ENCODE assay signal across 9 mouse cellular contexts in the genomic region with DNA sequence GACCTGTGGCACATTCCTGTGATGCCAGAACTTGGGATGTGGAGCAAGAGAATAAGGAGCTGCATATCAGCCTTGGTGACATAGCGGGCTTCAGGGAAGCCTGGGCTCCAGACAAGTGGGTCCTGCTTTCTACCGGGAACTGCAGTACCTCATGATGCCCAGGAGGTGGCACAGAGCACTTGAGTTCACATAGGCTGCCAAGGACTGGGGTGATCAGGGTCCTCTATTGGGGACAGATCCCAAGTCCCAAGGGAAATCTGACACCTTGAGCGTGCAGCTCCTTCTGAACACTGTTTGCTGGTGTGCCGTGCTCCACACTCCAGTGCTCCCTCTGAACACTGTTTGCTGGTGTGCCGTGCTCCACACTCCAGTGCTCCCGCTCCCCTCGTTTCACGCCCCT. TPM values are rescaled to one million over a fixed set of nuclear protein-coding genes. Genes with fewer than 3 reads are reported as not detected.
DNase-seq lines count a peak whose midpoint lies in the region; ATAC-seq and TF ChIP-seq lines count a peak whose summit lies in the region.
"Had no signal": no experiment of that assay in that cellular context is flagged by ENCODE, and none has a peak within 500 bp of the region (broad histone marks: within the 10 kb centered on the region; RNA-seq: fewer than 3 reads in every experiment).

No protein-coding gene starts in this region.

- peak; percentile 85 to 91 (median 87) for TF ChIP-seq CTCF in MEL (IDR thresholded peaks at IDR 0.05 in 2 of 3, conservative IDR thresholded peaks at IDR 0.05 in 1 of 3; ENCODE audit: control insufficient read depth in 1 of 3, insufficient read depth in 1 of 3, low read depth in 2 of 3, low read length in 3 of 3, poor library complexity in 1 of 3, severe bottlenecking in 1 of 3)
- peak; percentile 86 for TF ChIP-seq CTCF in cortical plate, adult 2 months (IDR thresholded peaks at IDR 0.05; ENCODE audit: extremely low read depth, insufficient read depth, low read length)

- intact Hi-C loops in heart, postnatal 10 days (cut with DNase I) = loop anchor here (1.0 to 2.0 kb wide), 2 partner anchors 44 to 113 kb away; no protein-coding TSS in a partner anchor

- no peaks in the 10 kb centered on the region for H3K9me3 ChIP-seq in MEL (replicated peaks; ENCODE audit: insufficient read depth, low read length)
- no peaks in the 10 kb centered on the region for H3K9me3 ChIP-seq in neural tube, embryonic 15.5 days (replicated peaks)
- H3K9me3 ChIP-seq: heart, embryonic 13.5 days had no signal

- H3K27me3 ChIP-seq in MEL (ENCODE audit: control insufficient read depth in 1 of 2, insufficient read depth in 2 of 2, low read length in 2 of 2) = no peaks in the 10 kb centered on the region
- H3K27me3 ChIP-seq in neural tube, embryonic 15.5 days (replicated peaks) = no peaks in the 10 kb centered on the region
- H3K27me3 ChIP-seq: heart, embryonic 13.5 days had no signal

- no peak for TF ChIP-seq POLR2A in MEL (IDR thresholded peaks at IDR 0.05; ENCODE audit: control insufficient read depth in 1 of 2, insufficient read depth in 1 of 2, low read depth in 1 of 2, low read length in 2 of 2, poor library complexity in 1 of 2)
- TF ChIP-seq POLR2A in cortical plate, adult 2 months (IDR thresholded peaks at IDR 0.05; ENCODE audit: extremely low read depth, insufficient read depth, low read length) = no peak

- no peak overlapping the region for H3K27ac ChIP-seq in MEL (ENCODE audit: control insufficient read depth, low read depth, low read length)
- no peak overlapping the region for H3K27ac ChIP-seq in cortical plate, adult 2 months (ENCODE audit: insufficient read depth, low read length)
- no peak overlapping the region for H3K27ac ChIP-seq in neural tube, embryonic 15.5 days (replicated peaks)
- H3K27ac ChIP-seq: heart, embryonic 13.5 days had no signal

- no peak overlapping the region for H3K4me3 ChIP-seq in MEL (ENCODE audit: control insufficient read depth in 1 of 2, insufficient read depth in 1 of 2, low read depth in 2 of 2, low read length in 2 of 2)
- no peak overlapping the region for H3K4me3 ChIP-seq in cortical plate, adult 2 months (ENCODE audit: insufficient read depth, low read length)
- no peak overlapping the region for H3K4me3 ChIP-seq in neural tube, embryonic 15.5 days (replicated peaks)
- H3K4me3 ChIP-seq: heart, embryonic 13.5 days had no signal

- H3K79me2 ChIP-seq in MEL (ENCODE audit: control insufficient read depth, insufficient read depth, low read length, poor library complexity) = no peaks in the 10 kb centered on the region

- DNase-seq in A20 (ENCODE audit: low read depth, low spot score) (peak; percentile 62), MEL (ENCODE audit: low read depth, low spot score) (peak; percentile 69)
- DNase-seq in heart, postnatal 10 days = peak; percentile 62 to 78
- DNase-seq in kidney, postnatal 25 days = peak; percentile 61 to 71
- DNase-seq in lung, adult 18-20 months = peak; percentile 55 to 57
- DNase-seq in yolk sac, embryonic 10.5 days (ENCODE audit: low spot score) = no peak

- no peaks in the 10 kb centered on the region for H3K36me3 ChIP-seq in MEL (ENCODE audit: control insufficient read depth in 1 of 2, insufficient read depth in 2 of 2, low read length in 2 of 2)
- peaks cover 78% of the 10 kb centered on the region for H3K36me3 ChIP-seq in neural tube, embryonic 15.5 days

- H3K9ac ChIP-seq in MEL (ENCODE audit: control insufficient read depth, low read depth, low read length, poor library complexity, severe bottlenecking) = no peak overlapping the region
- no peak overlapping the region for H3K9ac ChIP-seq in neural tube, embryonic 15.5 days (replicated peaks)
- H3K9ac ChIP-seq: heart, embryonic 13.5 days had no signal

- H3K4me1 ChIP-seq in MEL (ENCODE audit: control insufficient read depth in 1 of 2, insufficient read depth in 2 of 2, low read length in 2 of 2) = no peaks in the 10 kb centered on the region
- no peaks in the 10 kb centered on the region for H3K4me1 ChIP-seq in cortical plate, adult 2 months (ENCODE audit: control insufficient read depth, insufficient read depth, low read length)
- H3K4me1 ChIP-seq in neural tube, embryonic 15.5 days = no peaks in the 10 kb centered on the region
- H3K4me1 ChIP-seq: heart, embryonic 13.5 days had no signal

- ATAC-seq in neural tube, embryonic 15.5 days (ENCODE audit: low FRiP score) = peak; percentile 75

- 46% methylated on average over 8 of the region's 8 CpGs for WGBS in neural tube, embryonic 15.5 days

- no peak overlapping the region for H3K4me2 ChIP-seq in neural tube, embryonic 15.5 days
- H3K4me2 ChIP-seq: heart, embryonic 13.5 days had no signal

- peak; percentile 78 for TF ChIP-seq RAD21 in MEL (IDR thresholded peaks at IDR 0.05; ENCODE audit: low read depth, low read length)

- no peak for TF ChIP-seq EP300 in MEL (IDR thresholded peaks at IDR 0.05; ENCODE audit: low read depth in 1 of 2, low read length in 2 of 2)

TF ChIP-seq in MEL, 35 proteins besides CTCF, POLR2A, EP300 and RAD21:
- TF ChIP-seq ZC3H11A (IDR thresholded peaks at IDR 0.05; ENCODE audit: low read depth, low read length) = peak; percentile 70
- no peak for TF ChIP-seq GABPA (IDR thresholded peaks at IDR 0.05; ENCODE audit: low read depth, low read length)
- TF ChIP-seq HCFC1 (IDR thresholded peaks at IDR 0.05; ENCODE audit: low read depth, low read length) = no peak
- peak; percentile 96 for TF ChIP-seq SMC3 (IDR thresholded peaks at IDR 0.05; ENCODE audit: low read depth, low read length)
TF ChIP-seq in MEL: peak in this region for 2.

RNA-seq across cellular contexts. Expression of gene Trappc10, which starts 34.8 kb away (rescaled TPM):
- total RNA-seq in MEL (2012; rRNA removed) = 26.0 and 26.1 TPM in 2 replicates
- polyA plus RNA-seq in MEL (2012; ENCODE audit: insufficient read depth in 1 of 2, insufficient read length in 2 of 2, low read depth in 1 of 2, low replicate concordance in 2 of 2, missing spikeins in 1 of 2) = 10 to 100 TPM in 1 of 2 experiments, not detected in 1; 35.5 TPM
- polyA plus RNA-seq in cortical plate, adult 2 months (2012; rRNA removed) = 61.6 and 62.8 TPM in 2 replicates
- total RNA-seq in heart, postnatal 10 days (2021) = 10 to 100 TPM; 37.9 to 38.1 TPM
- 23.1 and 28.4 TPM in 2 replicates for polyA plus RNA-seq in neural tube, embryonic 15.5 days (2015; fragmentation: Nextera tagmentation; extraction: Ambion mirVana)
